Mouse (Mus musculus) cerebellum, postnatal 25 days (tissue): ENCODE measurements at regions not wholly inside any gene's neighbourhood (a gene's known extent, or its start where the extent isn't known, plus 50 kb on each side); places are given as distances from the start of the nearest gene placed in this dataset.

Source experiments
- DNase-seq, 2 experiments: peaks; one replicate each; pipeline ENCODE4 v3.0.0; 2021; ENCODE audit warnings: mixed read lengths in 2 of 2

GRCm38 (mm10) chr10:109479941-109480340 is 469.2 kb upstream of the Syt1 start:
- peak; percentile 40 to 46 for DNase-seq

- no peak for DNase-seq
Measured at GRCm38 (mm10) chr10:109466516-109466915, 455.7 kb upstream of the Syt1 start.

- DNase-seq, result peak in 1 of 2 experiments; percentile 26
Measured at GRCm38 (mm10) chr10:109431112-109431511, 420.3 kb upstream of the Syt1 start.

- DNase-seq, result no peak
Measured at GRCm38 (mm10) chr10:109427878-109428277, 417.1 kb upstream of the Syt1 start.

- DNase-seq, result no peak
Measured at GRCm38 (mm10) chr10:109407011-109407410, 396.2 kb upstream of the Syt1 start.

- DNase-seq, result no peak
Measured at GRCm38 (mm10) chr10:109405116-109405685, 394.4 kb upstream of the Syt1 start.

GRCm38 (mm10) chr10:109383758-109384157 is 373.0 kb upstream of the Syt1 start:
- DNase-seq, result peak; percentile 13 to 22

GRCm38 (mm10) chr10:109378846-109379245 is 368.1 kb upstream of the Syt1 start:
- DNase-seq, result no peak

- DNase-seq, result no peak
Measured at GRCm38 (mm10) chr10:109360161-109360560, 349.4 kb upstream of the Syt1 start.

GRCm38 (mm10) chr10:109358812-109359211 is 348.0 kb upstream of the Syt1 start:
- DNase-seq, result no peak

GRCm38 (mm10) chr10:109332846-109333386 is 322.1 kb upstream of the Syt1 start:
- DNase-seq, result no peak

- DNase-seq, result no peak
Measured at GRCm38 (mm10) chr10:109309286-109309685, 298.5 kb upstream of the Syt1 start.

- no peak for DNase-seq
Measured at GRCm38 (mm10) chr10:109300199-109300598, 289.4 kb upstream of the Syt1 start.

GRCm38 (mm10) chr10:109299785-109300184 is 289.0 kb upstream of the Syt1 start:
- no peak for DNase-seq

- no peak for DNase-seq
Measured at GRCm38 (mm10) chr10:109283348-109283747, 272.6 kb upstream of the Syt1 start.

- DNase-seq, result no peak
Measured at GRCm38 (mm10) chr10:109249781-109250180, 239.0 kb upstream of the Syt1 start.

- DNase-seq, result peak; percentile 90 to 95
Measured at GRCm38 (mm10) chr10:109246328-109246727, 235.5 kb upstream of the Syt1 start.

GRCm38 (mm10) chr10:109237026-109237425 is 226.2 kb upstream of the Syt1 start:
- peak in 1 of 2 experiments; percentile 11 for DNase-seq

- DNase-seq, result peak; percentile 64 to 79
Measured at GRCm38 (mm10) chr10:109226989-109227388, 216.2 kb upstream of the Syt1 start.

- DNase-seq, result peak; percentile 27 to 54
Measured at GRCm38 (mm10) chr10:109188761-109189503, 178.2 kb upstream of the Syt1 start.

- peak; percentile 10 to 24 for DNase-seq
Measured at GRCm38 (mm10) chr10:109188252-109188651, 177.5 kb upstream of the Syt1 start.

- no peak for DNase-seq
Measured at GRCm38 (mm10) chr10:109185243-109185642, 174.5 kb upstream of the Syt1 start.

GRCm38 (mm10) chr10:109180527-109180926 is 169.7 kb upstream of the Syt1 start:
- DNase-seq, result no peak

GRCm38 (mm10) chr10:109160730-109161129 is 149.9 kb upstream of the Syt1 start:
- DNase-seq, result no peak
